Mouse (Mus musculus): ENCODE measurements around the gene Inpp4a. TPM values are rescaled to one million over a fixed set of nuclear protein-coding genes. Genes with fewer than 3 reads are reported as not detected.

The Inpp4a gene
- polyA plus RNA-seq, 1 experiment from 2014 or later, result 56.8 TPM

- 92% methylated on average over 10 of the region's 10 CpGs for WGBS
These were observed 68.5 kb downstream of the Inpp4a start for GRCm38 (mm10) chr1:37368125-37368524.

GRCm38 (mm10) chr1:37368768-37369385, 69.2 kb downstream of the Inpp4a start:
- Histone ChIP-seq H3K27me3 (no peaks in the 10 kb centered on the region), H3K4me1 (replicated peaks) (no peaks in the 10 kb centered on the region), H3K27ac (replicated peaks) (no peak overlapping the region), H3K9me3 (no peaks in the 10 kb centered on the region), H3K4me2 (no peak overlapping the region), H3K36me3 (peaks cover 77% of the 10 kb centered on the region), H3K9ac (no peak overlapping the region), H3K4me3 (no peak overlapping the region)
- ATAC-seq (ENCODE audit: low read depth), result no peak
- 93% methylated on average over 7 of the region's 7 CpGs for WGBS

More at GRCm38 (mm10) chr1:37368125-37368524, 68.5 kb downstream of the Inpp4a start:
- ATAC-seq (ENCODE audit: low read depth), result no peak
- H3K9me3 ChIP-seq, result no peaks in the 10 kb centered on the region
- H3K36me3 ChIP-seq, result peaks cover 73% of the 10 kb centered on the region
- H3K4me3 ChIP-seq, result no peak overlapping the region
- no peak overlapping the region for H3K27ac ChIP-seq (replicated peaks)
- H3K4me2 ChIP-seq, result no peak overlapping the region
- no peaks in the 10 kb centered on the region for H3K27me3 ChIP-seq
- H3K4me1 ChIP-seq (replicated peaks), result no peaks in the 10 kb centered on the region
- H3K9ac ChIP-seq, result no peak overlapping the region

- no peaks in the 10 kb centered on the region for H3K9me3 ChIP-seq
- H3K4me1 ChIP-seq (replicated peaks), result no peaks in the 10 kb centered on the region
- peaks cover 82% of the 10 kb centered on the region for H3K36me3 ChIP-seq
- ATAC-seq (ENCODE audit: low read depth), result no peak
- no peak overlapping the region for H3K27ac ChIP-seq (replicated peaks)
- no peak overlapping the region for H3K9ac ChIP-seq
- no peaks in the 10 kb centered on the region for H3K27me3 ChIP-seq
- H3K4me3 ChIP-seq, result no peak overlapping the region
- 90% methylated on average over 8 of the region's 8 CpGs for WGBS
- H3K4me2 ChIP-seq, result no peak overlapping the region
These were observed 76.5 kb downstream of the Inpp4a start for GRCm38 (mm10) chr1:37376177-37376576.

- 89% methylated on average over 2 of the region's 2 CpGs for WGBS
- H3K36me3 ChIP-seq, result peaks cover 80% of the 10 kb centered on the region
- ATAC-seq (ENCODE audit: low read depth), result no peak
These were observed 77.1 kb downstream of the Inpp4a start for GRCm38 (mm10) chr1:37376751-37377150.

GRCm38 (mm10) chr1:37378095-37378494, 78.4 kb downstream of the Inpp4a start:
- Histone ChIP-seq H3K36me3 (peaks cover 77% of the 10 kb centered on the region), H3K9ac (no peak overlapping the region), H3K4me2 (no peak overlapping the region), H3K4me1 (replicated peaks) (no peaks in the 10 kb centered on the region), H3K4me3 (no peak overlapping the region), H3K9me3 (no peaks in the 10 kb centered on the region), H3K27ac (replicated peaks) (no peak overlapping the region), H3K27me3 (no peaks in the 10 kb centered on the region)
- WGBS, result 93% methylated on average over 5 of the region's 5 CpGs
- ATAC-seq (ENCODE audit: low read depth), result no peak

More at GRCm38 (mm10) chr1:37376751-37377150, 77.1 kb downstream of the Inpp4a start:
- Histone ChIP-seq H3K4me2 (no peak overlapping the region), H3K4me3 (no peak overlapping the region), H3K27ac (replicated peaks) (no peak overlapping the region), H3K27me3 (no peaks in the 10 kb centered on the region), H3K9ac (no peak overlapping the region), H3K4me1 (replicated peaks) (no peaks in the 10 kb centered on the region), H3K9me3 (no peaks in the 10 kb centered on the region)

- Histone ChIP-seq H3K4me2 (no peak overlapping the region), H3K36me3 (peaks cover 75% of the 10 kb centered on the region), H3K27me3 (no peaks in the 10 kb centered on the region), H3K9ac (no peak overlapping the region), H3K9me3 (no peaks in the 10 kb centered on the region), H3K4me1 (replicated peaks) (no peaks in the 10 kb centered on the region), H3K4me3 (no peak overlapping the region), H3K27ac (replicated peaks) (no peak overlapping the region)
- WGBS, result 69% methylated on average over 4 of the region's 4 CpGs
- no peak for ATAC-seq (ENCODE audit: low read depth)
These were observed 79.9 kb downstream of the Inpp4a start for GRCm38 (mm10) chr1:37379536-37379935.

- H3K27ac ChIP-seq (replicated peaks), result no peak overlapping the region
- ATAC-seq (ENCODE audit: low read depth), result no peak
- H3K36me3 ChIP-seq, result peaks cover 67% of the 10 kb centered on the region
- H3K27me3 ChIP-seq, result no peaks in the 10 kb centered on the region
- 90% methylated on average over 5 of the region's 5 CpGs for WGBS
- no peak overlapping the region for H3K4me2 ChIP-seq
- no peak overlapping the region for H3K9ac ChIP-seq
- no peak overlapping the region for H3K4me3 ChIP-seq
- H3K4me1 ChIP-seq (replicated peaks), result no peaks in the 10 kb centered on the region
- H3K9me3 ChIP-seq, result no peaks in the 10 kb centered on the region
These were observed 81.2 kb downstream of the Inpp4a start for GRCm38 (mm10) chr1:37380913-37381312.

- Histone ChIP-seq H3K36me3 (peaks cover 62% of the 10 kb centered on the region), H3K4me1 (replicated peaks) (no peaks in the 10 kb centered on the region), H3K27ac (replicated peaks) (no peak overlapping the region), H3K9ac (no peak overlapping the region), H3K4me3 (no peak overlapping the region), H3K4me2 (no peak overlapping the region), H3K27me3 (no peaks in the 10 kb centered on the region), H3K9me3 (no peaks in the 10 kb centered on the region)
- 86% methylated on average over 3 of the region's 3 CpGs for WGBS
- no peak for ATAC-seq (ENCODE audit: low read depth)
These were observed 84.6 kb downstream of the Inpp4a start for GRCm38 (mm10) chr1:37384304-37384703.

- Histone ChIP-seq H3K36me3 (peaks cover 64% of the 10 kb centered on the region), H3K4me3 (no peak overlapping the region), H3K9me3 (no peaks in the 10 kb centered on the region), H3K27ac (replicated peaks) (no peak overlapping the region), H3K9ac (no peak overlapping the region), H3K4me1 (replicated peaks) (no peaks in the 10 kb centered on the region), H3K4me2 (no peak overlapping the region), H3K27me3 (no peaks in the 10 kb centered on the region)
- ATAC-seq (ENCODE audit: low read depth), result no peak
- WGBS, result 83% methylated on average over 7 of the region's 7 CpGs
These were observed 86.8 kb downstream of the Inpp4a start for GRCm38 (mm10) chr1:37386448-37386971.

GRCm38 (mm10) chr1:37393174-37393573, 93.5 kb downstream of the Inpp4a start:
- Histone ChIP-seq H3K4me3 (no peak overlapping the region), H3K27ac (replicated peaks) (no peak overlapping the region)
- WGBS, result 68% methylated on average over 5 of the region's 5 CpGs

GRCm38 (mm10) chr1:37396481-37396880, 96.8 kb downstream of the Inpp4a start:
- Histone ChIP-seq H3K9me3 (no peaks in the 10 kb centered on the region), H3K27me3 (no peaks in the 10 kb centered on the region), H3K4me1 (replicated peaks) (peaks cover 12% of the 10 kb centered on the region), H3K9ac (no peak overlapping the region), H3K4me3 (no peak overlapping the region), H3K36me3 (peaks cover 75% of the 10 kb centered on the region), H3K27ac (replicated peaks) (no peak overlapping the region), H3K4me2 (no peak overlapping the region)
- WGBS, result 65% methylated on average over 1 of the region's 1 CpGs
- ATAC-seq (ENCODE audit: low read depth), result no peak

More at GRCm38 (mm10) chr1:37393174-37393573, 93.5 kb downstream of the Inpp4a start:
- H3K4me1 ChIP-seq (replicated peaks), result no peaks in the 10 kb centered on the region
- ATAC-seq (ENCODE audit: low read depth), result no peak
- H3K9me3 ChIP-seq, result no peaks in the 10 kb centered on the region
- H3K27me3 ChIP-seq, result no peaks in the 10 kb centered on the region
- no peak overlapping the region for H3K4me2 ChIP-seq
- no peak overlapping the region for H3K9ac ChIP-seq
- H3K36me3 ChIP-seq, result peaks cover 91% of the 10 kb centered on the region

- WGBS, result 36% methylated on average over 3 of the region's 3 CpGs
- H3K4me2 ChIP-seq, result no peak overlapping the region
- peaks cover 64% of the 10 kb centered on the region for H3K36me3 ChIP-seq
- H3K27ac ChIP-seq (replicated peaks), result no peak overlapping the region
- H3K27me3 ChIP-seq, result no peaks in the 10 kb centered on the region
- no peak overlapping the region for H3K9ac ChIP-seq
- no peak for ATAC-seq (ENCODE audit: low read depth)
- H3K4me1 ChIP-seq (replicated peaks), result peaks cover 12% of the 10 kb centered on the region
- no peak overlapping the region for H3K4me3 ChIP-seq
- no peaks in the 10 kb centered on the region for H3K9me3 ChIP-seq
These were observed 99.3 kb downstream of the Inpp4a start for GRCm38 (mm10) chr1:37398961-37399360.

GRCm38 (mm10) chr1:37399734-37400133, 100.1 kb downstream of the Inpp4a start:
- Histone ChIP-seq H3K36me3 (peaks cover 56% of the 10 kb centered on the region), H3K4me2 (no peak overlapping the region), H3K27ac (replicated peaks) (no peak overlapping the region), H3K27me3 (no peaks in the 10 kb centered on the region), H3K4me1 (replicated peaks) (peaks cover 12% of the 10 kb centered on the region), H3K9ac (no peak overlapping the region), H3K9me3 (no peaks in the 10 kb centered on the region), H3K4me3 (no peak overlapping the region)
- WGBS, result 60% methylated on average over 8 of the region's 8 CpGs
- no peak for ATAC-seq (ENCODE audit: low read depth)

Data from neural tube, embryonic 13.5 days (tissue).